Mouse (Mus musculus) heart, adult 2 months (tissue): ENCODE results near the gene Phex.

Experiments
- CTCF ChIP-seq: fragments of 200-600 bp; IDR thresholded peaks from 2 replicates; pipeline ENCODE4 v1.8.1; 2022; ENCODE audit warnings: antibody characterized with exemption, mild to moderate bottlenecking, moderate library complexity
- EP300 ChIP-seq: fragments of 200-500 bp; IDR thresholded peaks from 2 replicates; pipeline ENCODE4 v1.6.1; 2011; ENCODE audit warnings: low read depth, low read length, control low read depth; ENCODE audit not compliant: insufficient read depth
- POLR2A ChIP-seq: fragments of 200-500 bp; IDR thresholded peaks from 2 replicates; pipeline ENCODE4 v1.6.1; 2011; ENCODE audit warnings: mild to moderate bottlenecking, low read depth, low read length, control low read depth; ENCODE audit not compliant: insufficient read depth

DNA sequence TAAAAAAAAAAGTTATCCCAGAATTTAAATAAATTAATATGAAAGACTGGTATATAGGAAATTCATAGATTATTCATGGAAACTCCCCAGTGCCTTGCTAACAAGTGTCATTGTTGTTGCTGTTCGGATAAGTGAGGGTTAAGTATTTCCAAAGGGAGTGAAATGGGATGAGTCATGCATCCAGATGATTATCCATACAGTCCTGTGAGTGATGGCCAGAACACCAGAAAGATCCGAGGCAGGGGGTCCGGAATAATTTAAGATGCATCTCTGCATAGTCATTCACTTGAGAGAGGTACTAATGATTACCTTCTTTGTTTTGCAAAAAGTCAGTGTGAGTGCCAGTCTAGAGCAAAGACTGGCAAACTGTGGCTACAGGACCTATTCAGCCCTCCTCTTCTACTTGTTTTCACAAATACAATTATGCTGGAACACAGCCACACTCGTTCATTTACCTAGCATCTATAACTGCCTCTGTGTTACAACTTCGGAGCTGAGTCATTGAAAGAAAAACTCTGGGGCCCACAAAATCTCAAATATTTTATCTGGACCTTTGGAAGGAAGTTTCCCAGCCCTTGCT, 145.3 kb downstream of the Phex start:
- TF ChIP-seq CTCF (no peak), POLR2A (no peak), EP300 (no peak)
